In genomic region chr5:111577441-111577840, GRCm38 (mm10) we compare ENCODE assay signal across 9 mouse cellular contexts.
DNase-seq lines count a peak whose midpoint lies in the region; ATAC-seq and TF ChIP-seq lines count a peak whose summit lies in the region.
"Had no signal": no experiment of that assay in that cellular context is flagged by ENCODE, and none has a peak within 500 bp of the region (broad histone marks: within the 10 kb centered on the region; RNA-seq: fewer than 3 reads in every experiment).

No protein-coding gene starts in this region.

- peak; percentile 63 for ATAC-seq in lung, embryonic 14.5 days (ENCODE audit: insufficient read depth)
- peak; percentile 37; the same call in 1 of the 2 replicates for ATAC-seq in heart, embryonic 12.5 days (ENCODE audit: insufficient number of reproducible peaks, low FRiP score)
- peak; percentile 46; the same call in 1 of the 2 replicates for ATAC-seq in stomach, embryonic 14.5 days (ENCODE audit: insufficient number of reproducible peaks, insufficient read depth, low FRiP score, low read depth)

- no peaks in the 10 kb centered on the region for H3K27me3 ChIP-seq in lung, embryonic 14.5 days (ENCODE audit: insufficient read depth, low read length)
- H3K27me3 ChIP-seq in heart, embryonic 12.5 days (replicated peaks), result peaks cover 48% of the 10 kb centered on the region
- H3K27me3 ChIP-seq in stomach, embryonic 14.5 days (ENCODE audit: control insufficient read depth, insufficient read depth, low read length), result no peaks in the 10 kb centered on the region

- H3K4me2 ChIP-seq in lung, embryonic 14.5 days, result no peak overlapping the region
- H3K4me2 ChIP-seq in heart, embryonic 12.5 days, result no peak overlapping the region
- no peak overlapping the region for H3K4me2 ChIP-seq in stomach, embryonic 14.5 days (replicated peaks; ENCODE audit: low read depth, low read length)

- WGBS in lung, embryonic 14.5 days, result 6% methylated on average over 5 of the region's 5 CpGs
- WGBS in heart, embryonic 12.5 days, result 9% methylated on average over 5 of the region's 5 CpGs
- 13% methylated on average over 5 of the region's 5 CpGs for WGBS in stomach, embryonic 14.5 days

- no peaks in the 10 kb centered on the region for H3K36me3 ChIP-seq in lung, embryonic 14.5 days (ENCODE audit: insufficient read depth)
- H3K36me3 ChIP-seq in heart, embryonic 12.5 days, result no peaks in the 10 kb centered on the region
- no peaks in the 10 kb centered on the region for H3K36me3 ChIP-seq in stomach, embryonic 14.5 days (ENCODE audit: control insufficient read depth, insufficient read depth, low read length)

- H3K9me3 ChIP-seq in lung, embryonic 14.5 days (ENCODE audit: low read depth, low read length), result no peaks in the 10 kb centered on the region
- no peaks in the 10 kb centered on the region for H3K9me3 ChIP-seq in heart, embryonic 12.5 days (replicated peaks)
- no peaks in the 10 kb centered on the region for H3K9me3 ChIP-seq in stomach, embryonic 14.5 days (ENCODE audit: control insufficient read depth, low read depth, low read length)
- H3K9me3 ChIP-seq: megakaryocyte, embryonic 14.5 days had no signal

- peak; percentile 93 for DNase-seq in lung, embryonic 14.5 days
- DNase-seq in lung, adult 18-20 months, result no peak
- DNase-seq in kidney, postnatal 4 days, result peak; percentile 45 to 68
- no peak for DNase-seq in left cerebral cortex, postnatal 36 days (ENCODE audit: low spot score in 2 of 2)
- DNase-seq in MN1 (ENCODE audit: low spot score), result no peak
- DNase-seq in left cerebral cortex, postnatal 4 days, result no peak

- peaks cover 34% of the 10 kb centered on the region for H3K4me1 ChIP-seq in lung, embryonic 14.5 days (ENCODE audit: insufficient read depth)
- H3K4me1 ChIP-seq in heart, embryonic 12.5 days (replicated peaks), result peaks cover 59% of the 10 kb centered on the region
- H3K4me1 ChIP-seq in stomach, embryonic 14.5 days (ENCODE audit: control insufficient read depth, insufficient read depth, low read length), result peaks cover 64% of the 10 kb centered on the region

- no peak overlapping the region for H3K9ac ChIP-seq in lung, embryonic 14.5 days
- no peak overlapping the region for H3K9ac ChIP-seq in heart, embryonic 12.5 days
- H3K9ac ChIP-seq in stomach, embryonic 14.5 days (replicated peaks; ENCODE audit: low read depth, low read length), result no peak overlapping the region

- peak overlapping the region; percentile 86 for H3K27ac ChIP-seq in lung, embryonic 14.5 days (ENCODE audit: low read depth)
- H3K27ac ChIP-seq in heart, embryonic 12.5 days (ENCODE audit: poor library complexity, severe bottlenecking), result peak overlapping the region; percentile 49
- peak overlapping the region; percentile 91 for H3K27ac ChIP-seq in stomach, embryonic 14.5 days (ENCODE audit: low read length)

- intact Hi-C loops in left cerebral cortex, postnatal 36 days (cut with DNase I), result no loop called here
- intact Hi-C loops in left cerebral cortex, postnatal 4 days (cut with DNase I), result loop anchor here (10.0 kb wide), 1 partner anchor 367 kb away; no protein-coding TSS in a partner anchor

- TF ChIP-seq CTCF in lung, embryonic 14.5 days (IDR thresholded peaks at IDR 0.05; ENCODE audit: low read depth), result peak; percentile 45

- H3K4me3 ChIP-seq in lung, embryonic 14.5 days (ENCODE audit: low read depth, low read length), result no peak overlapping the region
- no peak overlapping the region for H3K4me3 ChIP-seq in heart, embryonic 12.5 days
- no peak overlapping the region for H3K4me3 ChIP-seq in stomach, embryonic 14.5 days (ENCODE audit: low read depth, low read length)
- H3K4me3 ChIP-seq: megakaryocyte, embryonic 14.5 days had no signal

Comparison
In these comparisons a context has a peak if more than half of its experiments do, and no peak if none do; other contexts are left out.
1. DNase-seq: peak in lung, embryonic 14.5 days (single experiment) and kidney, postnatal 4 days (2 of 2); none in lung, adult 18-20 months (0 of 2), left cerebral cortex, postnatal 36 days (0 of 2), MN1 (single experiment) and left cerebral cortex, postnatal 4 days (single experiment).
2. Peak in every context shown above with its lines, with median percentiles within 50 percentile points of each other: ATAC-seq and H3K27ac ChIP-seq.